Mouse (Mus musculus) bone marrow, adult 2 months (tissue): ENCODE measurements at regions not wholly inside any gene's neighbourhood (a gene's known extent, or its start where the extent isn't known, plus 50 kb on each side); places are given as distances from the start of the nearest gene placed in this dataset.

Experiments used
- H3K27ac ChIP-seq: fragments of 200-500 bp; 2 replicates; pipeline ENCODE4 v1.5.1; 2012; ENCODE audit warnings: low read depth, mild to moderate bottlenecking, control low read depth, inconsistent platforms, low read length; ENCODE audit not compliant: control insufficient read depth, poor library complexity, insufficient read depth
- H3K4me1 ChIP-seq: fragments of 200-500 bp; 2 replicates; pipeline ENCODE4 v1.6.1; 2011; ENCODE audit warnings: low read length; ENCODE audit not compliant: control insufficient read depth, insufficient read depth
- H3K4me3 ChIP-seq: fragments of 200-500 bp; replicated peaks from 2 replicates; pipeline ENCODE3; 2011; ENCODE audit warnings: mild to moderate bottlenecking, low read depth, low read length, control low read depth; ENCODE audit not compliant: control insufficient read depth
- CTCF ChIP-seq: fragments of 200-500 bp; IDR thresholded peaks from 2 replicates; pipeline ENCODE4 v1.5.1; 2011; ENCODE audit warnings: low read length, control low read depth; ENCODE audit not compliant: control insufficient read depth, insufficient read depth
- POLR2A ChIP-seq: fragments of 200-500 bp; IDR thresholded peaks from 2 replicates; pipeline ENCODE4 v1.6.1; 2011; ENCODE audit warnings: low read depth, mild to moderate bottlenecking, control low read depth, low read length, borderline replicate concordance; ENCODE audit not compliant: control insufficient read depth
- WGBS: fragments of 180-500 bp; shearing (Covaris S2); methylation state at CpG from one replicate; pipeline ENCODE4 v1.1.7; 2018; 5-methylcytosine and 5-hydroxymethylcytosine counted together

- WGBS, result 54% methylated on average over 3 of the region's 3 CpGs
- no peaks in the 10 kb centered on the region for H3K4me1 ChIP-seq
- H3K27ac ChIP-seq, result no peak overlapping the region
- no peak for TF ChIP-seq POLR2A
- TF ChIP-seq CTCF, result no peak
- H3K4me3 ChIP-seq, result no peak overlapping the region
Measured at GRCm38 (mm10) chr1:73170668-73171008, 154.9 kb upstream of the Tnp1 start.

- no peaks in the 10 kb centered on the region for H3K4me1 ChIP-seq
- no peak overlapping the region for H3K27ac ChIP-seq
- WGBS, result 64% methylated on average over 6 of the region's 6 CpGs
- TF ChIP-seq POLR2A, result no peak
- no peak for TF ChIP-seq CTCF
- no peak overlapping the region for H3K4me3 ChIP-seq
Measured at GRCm38 (mm10) chr1:73169929-73170667, 154.4 kb upstream of the Tnp1 start.

- Histone ChIP-seq H3K4me1 (no peaks in the 10 kb centered on the region), H3K27ac (no peak overlapping the region), H3K4me3 (no peak overlapping the region)
- TF ChIP-seq CTCF (no peak), POLR2A (no peak)
- 74% methylated on average over 10 of the region's 10 CpGs for WGBS
Measured at GRCm38 (mm10) chr1:73169077-73169869, 153.6 kb upstream of the Tnp1 start.

DNA sequence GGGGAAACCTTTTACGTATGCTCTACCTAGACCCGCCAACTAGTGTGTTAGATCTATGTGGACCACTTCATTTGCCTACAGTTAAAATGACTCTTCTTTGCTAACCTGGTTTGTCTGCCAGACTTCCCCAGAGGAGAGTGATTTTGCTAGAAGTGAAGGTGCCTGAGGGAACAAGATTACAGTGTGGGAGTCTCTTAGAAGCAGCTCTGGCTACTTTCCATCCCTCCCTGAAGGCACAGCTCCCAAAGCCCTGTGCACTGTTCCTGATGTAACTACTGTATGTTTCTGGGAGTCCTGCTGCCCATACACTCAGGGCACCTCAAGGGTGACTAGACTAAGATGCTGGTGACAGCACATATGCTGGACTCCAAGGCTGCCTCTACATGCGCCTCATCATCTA, 144.5 kb upstream of the Tnp1 start:
- WGBS, result 92% methylated on average over 3 of the region's 3 CpGs
- no peak overlapping the region for H3K4me3 ChIP-seq
- H3K27ac ChIP-seq, result no peak overlapping the region
- no peak for TF ChIP-seq CTCF
- TF ChIP-seq POLR2A, result no peak
- no peaks in the 10 kb centered on the region for H3K4me1 ChIP-seq

DNA sequence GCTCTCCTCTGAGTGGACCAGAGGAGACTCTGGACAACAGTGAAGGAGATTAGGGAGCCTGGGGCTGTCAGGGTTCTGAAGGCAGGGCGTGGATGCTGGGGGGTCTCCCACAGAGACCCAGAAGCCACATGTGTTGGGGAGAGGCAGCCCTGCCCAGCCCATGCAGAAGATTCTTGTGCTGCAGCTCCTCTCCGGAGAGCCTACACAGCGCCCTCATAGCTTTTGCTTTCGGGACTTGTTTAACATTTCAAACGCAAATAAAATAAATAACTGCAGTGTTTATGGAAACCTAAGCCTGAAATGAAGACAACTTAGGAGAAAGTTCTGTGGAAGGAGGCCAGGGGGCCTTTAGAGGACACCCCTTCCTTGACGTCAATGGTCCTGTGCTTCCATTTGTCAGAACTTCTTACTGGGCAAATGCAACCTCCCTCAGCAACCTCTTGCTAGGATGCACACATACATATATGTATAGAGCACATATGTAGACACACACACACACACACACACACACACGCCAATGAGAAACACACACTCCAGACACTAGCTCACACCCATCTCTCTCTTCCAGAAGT, 143.8 kb upstream of the Tnp1 start:
- WGBS, result 87% methylated on average over 7 of the region's 7 CpGs
- TF ChIP-seq CTCF, result no peak
- TF ChIP-seq POLR2A, result no peak
- H3K4me1 ChIP-seq, result no peaks in the 10 kb centered on the region
- H3K4me3 ChIP-seq, result no peak overlapping the region
- no peak overlapping the region for H3K27ac ChIP-seq

GRCm38 (mm10) chr1:73153438-73154097, 137.9 kb upstream of the Tnp1 start:
- Histone ChIP-seq H3K27ac (no peak overlapping the region), H3K4me1 (no peaks in the 10 kb centered on the region), H3K4me3 (no peak overlapping the region)
- WGBS, result 63% methylated on average over 9 of the region's 9 CpGs
- TF ChIP-seq POLR2A (no peak), CTCF (no peak)

DNA sequence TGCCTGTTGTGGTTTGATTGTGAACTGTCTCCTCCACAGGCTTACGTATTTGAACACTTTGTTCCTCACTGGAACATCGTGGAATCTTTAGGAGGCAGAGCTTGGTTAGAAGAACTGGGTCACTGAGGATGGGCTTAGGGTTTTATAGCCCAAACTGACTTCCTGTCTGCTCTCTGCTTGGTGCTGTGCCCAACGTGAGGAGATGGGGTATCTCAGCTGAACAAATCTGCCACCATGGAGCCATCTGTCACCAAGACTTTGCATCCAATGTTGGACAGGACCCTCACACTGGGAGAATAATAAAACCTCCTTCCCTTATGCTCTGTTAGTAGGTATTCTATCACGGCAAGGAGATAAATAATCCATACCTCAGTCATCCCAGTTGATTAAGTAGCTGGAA, 134.2 kb upstream of the Tnp1 start:
- WGBS, result 67% methylated on average over 4 of the region's 4 CpGs
- no peak for TF ChIP-seq POLR2A
- no peak for TF ChIP-seq CTCF
- Histone ChIP-seq H3K27ac (no peak overlapping the region), H3K4me3 (no peak overlapping the region), H3K4me1 (no peaks in the 10 kb centered on the region)

DNA sequence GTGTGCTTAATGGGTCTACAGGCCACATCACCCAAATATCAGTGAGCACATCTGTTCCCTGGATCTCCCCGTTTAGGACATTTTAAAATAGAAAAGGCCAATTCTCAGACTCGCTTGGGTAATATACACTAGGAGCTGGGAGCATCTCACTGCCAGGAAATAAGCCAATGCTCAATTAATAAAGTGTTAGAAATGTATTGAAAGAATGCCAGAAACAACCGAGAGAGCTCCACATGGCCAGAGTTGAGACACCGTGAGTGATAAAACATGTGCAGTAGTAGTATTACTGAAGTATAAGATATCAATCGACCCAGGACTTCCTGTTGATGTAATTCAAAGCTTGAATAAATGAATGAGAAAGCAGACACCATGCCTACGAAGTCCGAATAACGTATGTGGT, 127.1 kb upstream of the Tnp1 start:
- Histone ChIP-seq H3K4me1 (no peaks in the 10 kb centered on the region), H3K27ac (no peak overlapping the region), H3K4me3 (no peak overlapping the region)
- 84% methylated on average over 8 of the region's 8 CpGs for WGBS
- TF ChIP-seq CTCF (no peak), POLR2A (no peak)
